Mouse (Mus musculus): ENCODE measurements around the gene Mrgprg. TPM values are rescaled to one million over a fixed set of nuclear protein-coding genes. Genes with fewer than 3 reads are reported as not detected.

Mrgprg gene
- polyA plus RNA-seq, 1 experiment from 2014 or later: not detected

DNA sequence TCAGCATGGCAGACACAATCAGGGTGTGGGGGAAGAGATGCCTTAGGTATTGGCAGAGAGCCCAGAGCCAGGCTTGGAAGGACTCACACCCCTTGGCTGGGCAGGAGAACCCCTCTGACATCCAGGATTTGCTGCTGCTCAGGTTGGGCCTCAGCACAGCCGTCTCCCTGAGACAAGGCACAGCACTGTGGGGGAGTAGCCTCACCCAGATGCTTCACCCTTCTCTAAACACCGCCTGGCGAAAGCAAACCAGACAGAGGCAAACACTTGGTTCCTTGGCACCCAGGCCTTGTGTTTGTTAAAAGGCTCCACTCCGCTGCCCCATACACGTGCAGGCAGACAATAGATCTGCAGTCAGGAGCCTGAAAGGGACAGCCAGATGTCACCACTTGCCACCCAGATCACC is 28.2 kb downstream of the Mrgprg start:
- H3K9ac ChIP-seq (replicated peaks; ENCODE audit: low read depth): peak overlapping the region; percentile 94; the same call in 1 of the 2 replicates
- peak; percentile 62 for DNase-seq (ENCODE audit: low spot score)
- TF ChIP-seq EP300 (IDR thresholded peaks at IDR 0.05) (no peak), CTCF (IDR thresholded peaks at IDR 0.05) (no peak)
- peak overlapping the region; percentile 86 for H3K4me2 ChIP-seq (replicated peaks; ENCODE audit: low read depth, low read length)
- H3K27me3 ChIP-seq (replicated peaks; ENCODE audit: insufficient read depth, low read length): no peaks in the 10 kb centered on the region
- H3K9me3 ChIP-seq (ENCODE audit: low read length): no peaks in the 10 kb centered on the region
- peaks cover 23% of the 10 kb centered on the region for H3K4me1 ChIP-seq (ENCODE audit: insufficient read depth, low read depth, low read length)
- peak overlapping the region; percentile 95 for H3K27ac ChIP-seq (ENCODE audit: low read length)
- ATAC-seq: peak; percentile 25
- H3K36me3 ChIP-seq (ENCODE audit: insufficient read depth, low read length): no peaks in the 10 kb centered on the region
- WGBS: 9% methylated on average over 5 of the region's 5 CpGs
- H3K4me3 ChIP-seq (ENCODE audit: low read depth, low read length): peak overlapping the region; percentile 72

DNA sequence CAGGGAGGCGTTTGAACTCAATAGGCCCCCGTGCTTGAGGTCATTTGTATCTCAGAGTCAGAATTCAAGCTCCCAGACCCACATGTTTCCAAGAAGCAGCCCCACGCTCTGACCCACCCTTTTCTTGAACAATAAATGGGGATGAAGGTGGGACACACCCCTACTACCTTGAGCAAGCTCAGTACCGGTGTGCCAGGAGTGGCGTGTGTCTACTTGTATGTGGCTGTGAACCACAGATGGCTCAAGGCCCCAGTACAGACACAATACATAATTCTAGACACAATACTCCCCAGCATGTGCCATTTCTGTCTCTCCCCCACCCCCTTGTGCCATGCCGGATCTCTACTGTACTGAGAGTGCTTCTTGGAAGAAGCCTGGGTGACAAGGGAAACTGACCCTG is 28.6 kb downstream of the Mrgprg start:
- peak overlapping the region; percentile 86 for H3K4me2 ChIP-seq (replicated peaks; ENCODE audit: low read depth, low read length)
- H3K9ac ChIP-seq (replicated peaks; ENCODE audit: low read depth): no peak overlapping the region
- WGBS: 39% methylated on average over 6 of the region's 6 CpGs
- peaks cover 23% of the 10 kb centered on the region for H3K4me1 ChIP-seq (ENCODE audit: insufficient read depth, low read depth, low read length)
- H3K4me3 ChIP-seq (ENCODE audit: low read depth, low read length): peak overlapping the region; percentile 72; the same call in 1 of the 2 replicates
- DNase-seq (ENCODE audit: low spot score) (no peak), ATAC-seq (no peak)
- TF ChIP-seq CTCF (IDR thresholded peaks at IDR 0.05): no peak
- TF ChIP-seq EP300 (IDR thresholded peaks at IDR 0.05): no peak
- peak overlapping the region; percentile 95 for H3K27ac ChIP-seq (ENCODE audit: low read length)
- H3K36me3 ChIP-seq (ENCODE audit: insufficient read depth, low read length): no peaks in the 10 kb centered on the region
- no peaks in the 10 kb centered on the region for H3K9me3 ChIP-seq (ENCODE audit: low read length)
- H3K27me3 ChIP-seq (replicated peaks; ENCODE audit: insufficient read depth, low read length): no peaks in the 10 kb centered on the region

DNA sequence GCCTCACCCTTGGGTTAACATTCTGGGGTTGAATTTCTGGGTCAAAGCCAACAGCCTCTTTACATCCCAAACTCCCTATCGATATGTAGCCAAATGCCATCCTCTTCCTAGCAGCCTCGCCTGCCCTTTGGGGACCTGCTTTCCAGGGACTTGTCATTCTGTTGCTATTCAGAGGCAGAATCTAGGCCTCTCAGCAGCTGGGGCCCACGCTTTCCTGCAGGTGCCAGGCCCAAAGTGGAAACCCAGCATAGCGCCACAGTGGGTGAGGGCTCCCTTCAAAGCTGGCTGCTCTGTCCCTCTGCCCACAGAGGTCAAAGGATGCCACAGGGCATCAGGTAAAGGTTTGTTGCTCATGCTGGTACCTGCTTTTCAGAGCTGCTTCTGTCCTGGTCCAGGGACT is 33.0 kb downstream of the Mrgprg start:
- Histone ChIP-seq H3K9ac (replicated peaks; ENCODE audit: low read depth) (no peak overlapping the region), H3K4me3 (ENCODE audit: low read depth, low read length) (no peak overlapping the region), H3K27ac (ENCODE audit: low read length) (no peak overlapping the region), H3K9me3 (ENCODE audit: low read length) (no peaks in the 10 kb centered on the region), H3K36me3 (ENCODE audit: insufficient read depth, low read length) (no peaks in the 10 kb centered on the region), H3K27me3 (replicated peaks; ENCODE audit: insufficient read depth, low read length) (no peaks in the 10 kb centered on the region), H3K4me1 (ENCODE audit: insufficient read depth, low read depth, low read length) (peaks cover 12% of the 10 kb centered on the region), H3K4me2 (replicated peaks; ENCODE audit: low read depth, low read length) (no peak overlapping the region)
- TF ChIP-seq EP300 (IDR thresholded peaks at IDR 0.05): no peak
- no peak for TF ChIP-seq CTCF (IDR thresholded peaks at IDR 0.05)
- ATAC-seq (no peak), DNase-seq (ENCODE audit: low spot score) (no peak)
- 87% methylated on average over 4 of the region's 4 CpGs for WGBS

DNA sequence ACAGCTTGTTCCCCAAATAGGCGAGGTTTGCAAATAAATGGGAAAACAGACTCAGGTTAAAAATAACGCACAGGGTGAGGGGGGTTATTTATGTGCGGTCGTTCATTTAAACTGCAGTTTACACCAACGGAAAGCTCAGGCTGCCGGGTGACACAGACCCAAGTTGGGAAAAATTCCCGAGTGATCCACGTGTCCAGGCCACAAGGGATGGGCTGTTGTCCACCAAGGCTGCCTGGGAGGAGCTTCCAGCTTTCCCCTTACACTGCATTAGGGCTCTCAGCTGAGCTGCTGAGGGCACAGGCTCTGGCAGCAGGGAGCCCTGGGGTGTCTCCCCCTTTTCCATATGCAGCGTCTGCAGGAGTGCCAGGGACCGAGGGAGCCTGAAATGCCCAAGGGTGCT is 36.9 kb downstream of the Mrgprg start:
- H3K4me1 ChIP-seq (ENCODE audit: insufficient read depth, low read depth, low read length): no peaks in the 10 kb centered on the region
- no peaks in the 10 kb centered on the region for H3K27me3 ChIP-seq (replicated peaks; ENCODE audit: insufficient read depth, low read length)
- TF ChIP-seq CTCF (IDR thresholded peaks at IDR 0.05): no peak
- no peak for TF ChIP-seq EP300 (IDR thresholded peaks at IDR 0.05)
- no peak overlapping the region for H3K4me2 ChIP-seq (replicated peaks; ENCODE audit: low read depth, low read length)
- DNase-seq (ENCODE audit: low spot score) (no peak), ATAC-seq (peak; percentile 54)
- H3K9me3 ChIP-seq (ENCODE audit: low read length): no peaks in the 10 kb centered on the region
- 66% methylated on average over 10 of the region's 10 CpGs for WGBS
- no peaks in the 10 kb centered on the region for H3K36me3 ChIP-seq (ENCODE audit: insufficient read depth, low read length)
- H3K4me3 ChIP-seq (ENCODE audit: low read depth, low read length): no peak overlapping the region
- H3K27ac ChIP-seq (ENCODE audit: low read length): peak overlapping the region; percentile 38
- no peak overlapping the region for H3K9ac ChIP-seq (replicated peaks; ENCODE audit: low read depth)

DNA sequence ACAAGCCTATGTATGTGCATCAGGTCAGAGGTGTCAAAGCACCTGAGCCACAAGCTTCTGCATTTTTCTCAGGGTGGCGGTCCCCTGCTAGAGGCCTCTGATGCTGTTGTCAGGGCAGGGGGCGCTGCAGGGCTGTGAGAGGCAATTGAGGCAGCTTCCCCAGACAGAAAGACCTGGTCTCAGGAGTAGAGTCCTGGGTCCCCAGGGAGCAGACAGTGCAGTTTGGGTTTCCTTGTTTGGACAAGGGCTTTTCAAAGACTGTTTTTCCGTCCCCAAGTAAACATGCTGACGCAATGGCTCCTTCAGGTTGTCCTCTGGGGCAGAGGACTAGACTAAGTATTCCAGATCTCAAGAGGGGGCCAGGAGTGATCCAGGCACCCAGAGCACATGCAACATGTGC is 40.4 kb downstream of the Mrgprg start:
- no peak overlapping the region for H3K9ac ChIP-seq (replicated peaks; ENCODE audit: low read depth)
- H3K4me1 ChIP-seq (ENCODE audit: insufficient read depth, low read depth, low read length): no peaks in the 10 kb centered on the region
- peak; percentile 36; the same call in 1 of the 2 replicates for TF ChIP-seq EP300 (IDR thresholded peaks at IDR 0.05)
- peak; percentile 51 for TF ChIP-seq CTCF (IDR thresholded peaks at IDR 0.05)
- no peaks in the 10 kb centered on the region for H3K9me3 ChIP-seq (ENCODE audit: low read length)
- WGBS: 56% methylated on average over 4 of the region's 4 CpGs
- no peak overlapping the region for H3K4me2 ChIP-seq (replicated peaks; ENCODE audit: low read depth, low read length)
- no peaks in the 10 kb centered on the region for H3K27me3 ChIP-seq (replicated peaks; ENCODE audit: insufficient read depth, low read length)
- H3K4me3 ChIP-seq (ENCODE audit: low read depth, low read length): no peak overlapping the region
- peak; percentile 54 for DNase-seq (ENCODE audit: low spot score)
- H3K27ac ChIP-seq (ENCODE audit: low read length): no peak overlapping the region
- ATAC-seq: peak; percentile 12; the same call in 1 of the 2 replicates
- H3K36me3 ChIP-seq (ENCODE audit: insufficient read depth, low read length): no peaks in the 10 kb centered on the region

DNA sequence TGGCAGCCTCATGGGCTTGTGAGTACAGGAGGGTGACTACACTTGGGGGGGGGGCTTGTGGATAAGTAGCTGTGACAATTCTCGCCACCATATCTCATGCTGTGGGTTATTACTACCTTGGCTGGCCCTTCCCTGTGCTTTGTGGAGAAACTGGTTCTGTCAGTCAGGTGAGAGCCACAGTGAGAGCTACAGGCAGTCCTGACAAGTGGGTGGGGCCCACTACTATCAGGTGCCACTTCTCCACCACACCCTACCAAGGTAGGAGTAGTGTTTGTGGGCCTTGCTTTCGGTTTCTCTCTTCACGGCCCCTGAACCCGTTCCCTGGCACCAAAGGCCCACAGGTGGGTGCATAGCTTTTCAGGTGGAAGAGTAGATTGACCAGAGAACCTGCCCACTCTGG is 43.0 kb downstream of the Mrgprg start:
- peak; percentile 95 for DNase-seq (ENCODE audit: low spot score)
- no peaks in the 10 kb centered on the region for H3K27me3 ChIP-seq (replicated peaks; ENCODE audit: insufficient read depth, low read length)
- H3K9ac ChIP-seq (replicated peaks; ENCODE audit: low read depth): 0 out of 2 replicates have a peak overlapping the region, but pooled peaks have one; percentile 6
- peak overlapping the region; percentile 43 for H3K4me2 ChIP-seq (replicated peaks; ENCODE audit: low read depth, low read length)
- H3K27ac ChIP-seq (ENCODE audit: low read length): peak overlapping the region; percentile 83
- H3K9me3 ChIP-seq (ENCODE audit: low read length): no peaks in the 10 kb centered on the region
- 58% methylated on average over 4 of the region's 4 CpGs for WGBS
- ATAC-seq: peak; percentile 97
- no peaks in the 10 kb centered on the region for H3K36me3 ChIP-seq (ENCODE audit: insufficient read depth, low read length)
- no peak overlapping the region for H3K4me3 ChIP-seq (ENCODE audit: low read depth, low read length)
- peaks cover 1% of the 10 kb centered on the region; the same call in 1 of the 2 replicates for H3K4me1 ChIP-seq (ENCODE audit: insufficient read depth, low read depth, low read length)
- TF ChIP-seq CTCF (IDR thresholded peaks at IDR 0.05) (no peak), EP300 (IDR thresholded peaks at IDR 0.05) (peak; percentile 83)

DNA sequence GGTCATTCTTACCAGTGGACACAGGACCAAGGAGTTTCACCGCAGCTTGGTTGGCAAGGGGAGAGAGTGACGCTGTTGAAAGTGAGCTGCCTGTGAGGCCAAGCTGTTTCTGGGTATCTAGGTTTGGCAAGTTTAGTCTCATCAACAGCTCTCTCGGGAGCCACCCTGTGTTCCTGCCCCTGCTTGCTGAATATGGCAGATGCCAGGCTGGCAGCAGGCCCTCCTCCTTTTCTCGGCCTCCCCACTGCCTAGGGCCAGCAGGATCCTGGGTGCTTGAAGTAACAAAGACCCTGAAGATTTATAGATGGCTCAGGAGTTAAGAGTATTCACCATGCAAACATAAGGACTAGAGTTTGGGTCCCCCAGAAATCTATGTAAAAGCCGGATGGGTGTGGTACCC is 44.1 kb downstream of the Mrgprg start:
- H3K27me3 ChIP-seq (replicated peaks; ENCODE audit: insufficient read depth, low read length): no peaks in the 10 kb centered on the region
- no peak overlapping the region for H3K4me3 ChIP-seq (ENCODE audit: low read depth, low read length)
- no peak for ATAC-seq
- H3K36me3 ChIP-seq (ENCODE audit: insufficient read depth, low read length): no peaks in the 10 kb centered on the region
- H3K27ac ChIP-seq (ENCODE audit: low read length): peak overlapping the region; percentile 83
- no peak overlapping the region for H3K9ac ChIP-seq (replicated peaks; ENCODE audit: low read depth)
- H3K9me3 ChIP-seq (ENCODE audit: low read length): no peaks in the 10 kb centered on the region
- TF ChIP-seq EP300 (IDR thresholded peaks at IDR 0.05) (no peak), CTCF (IDR thresholded peaks at IDR 0.05) (no peak)
- no peak overlapping the region for H3K4me2 ChIP-seq (replicated peaks; ENCODE audit: low read depth, low read length)
- 71% methylated on average over 5 of the region's 5 CpGs for WGBS
- peaks cover 13% of the 10 kb centered on the region; the same call in 1 of the 2 replicates for H3K4me1 ChIP-seq (ENCODE audit: insufficient read depth, low read depth, low read length)
- DNase-seq (ENCODE audit: low spot score): no peak
